Mouse (Mus musculus) left cerebral cortex, adult 2 months (tissue): Measurements from ENCODE around the gene Kcnmb2. TPM values are rescaled to one million over a fixed set of nuclear protein-coding genes. Genes with fewer than 3 reads are reported as not detected.

Experiments used
- DNase-seq, 2 experiments: peaks; one replicate each; pipeline ENCODE4 v3.0.0; 2021 to 2022; ENCODE audit warnings: low spot score in 2 of 2, mixed read lengths in 1 of 2; ENCODE audit errors: extremely low spot score in 1 of 2
- H3K27ac ChIP-seq: fragments of 200-600 bp; 2 replicates; pipeline ENCODE4 v1.8.1; 2022
- H3K4me3 ChIP-seq: fragments of 200-600 bp; 2 replicates; pipeline ENCODE4 v1.8.1; 2022
- CTCF ChIP-seq: fragments of 200-600 bp; IDR thresholded peaks from 2 replicates; pipeline ENCODE4 v1.8.1; 2022; ENCODE audit warnings: antibody characterized with exemption, mild to moderate bottlenecking, moderate library complexity
- intact Hi-C: fragments of 180-260 bp; cut with DNase I; formaldehyde crosslinking; loops from one replicate; pipeline ENCODE4 v1.15.1; 2025
- total RNA-seq, 2 experiments: library from RNA; stranded (reverse); gene quantifications; 2 replicates each; pipeline ENCODE4 v1.2.3; 2021

Kcnmb2 gene
- total RNA-seq, 2 experiments from 2014 or later = 6.3 to 7.0 TPM

GRCm38 (mm10) chr3:31941478-31941877 is 39.2 kb downstream of the Kcnmb2 start:
- intact Hi-C loops = no loop called here
- DNase-seq = no peak
- Histone ChIP-seq H3K4me3 (no peak overlapping the region), H3K27ac (no peak overlapping the region)
- TF ChIP-seq CTCF = no peak; the same call in none of the 2 replicates

- no peak overlapping the region for H3K27ac ChIP-seq
- intact Hi-C loops = no loop called here
- DNase-seq = no peak
- no peak for TF ChIP-seq CTCF
- no peak overlapping the region for H3K4me3 ChIP-seq
These were observed 51.9 kb downstream of the Kcnmb2 start for GRCm38 (mm10) chr3:31954213-31954612.

GRCm38 (mm10) chr3:31955004-31955403 is 52.7 kb downstream of the Kcnmb2 start:
- Histone ChIP-seq H3K27ac (no peak overlapping the region), H3K4me3 (no peak overlapping the region)
- no peak for DNase-seq
- intact Hi-C loops = no loop called here
- no peak for TF ChIP-seq CTCF

GRCm38 (mm10) chr3:31959821-31960220 is 57.5 kb downstream of the Kcnmb2 start:
- TF ChIP-seq CTCF = no peak
- Histone ChIP-seq H3K27ac (no peak overlapping the region), H3K4me3 (no peak overlapping the region)
- intact Hi-C loops = no loop called here
- no peak for DNase-seq

GRCm38 (mm10) chr3:31961175-31961574 is 58.9 kb downstream of the Kcnmb2 start:
- no peak overlapping the region for H3K27ac ChIP-seq
- no peak for DNase-seq
- intact Hi-C loops = no loop called here
- H3K4me3 ChIP-seq = no peak overlapping the region
- no peak for TF ChIP-seq CTCF

GRCm38 (mm10) chr3:31963076-31963475 is 60.8 kb downstream of the Kcnmb2 start:
- no peak overlapping the region for H3K4me3 ChIP-seq
- DNase-seq = no peak
- H3K27ac ChIP-seq = no peak overlapping the region
- TF ChIP-seq CTCF = no peak
- intact Hi-C loops = no loop called here

GRCm38 (mm10) chr3:31979661-31980060 is 77.4 kb downstream of the Kcnmb2 start:
- intact Hi-C loops = no loop called here
- no peak for DNase-seq

GRCm38 (mm10) chr3:31982444-31982843 is 80.1 kb downstream of the Kcnmb2 start:
- no peak for TF ChIP-seq CTCF
- no peak overlapping the region for H3K27ac ChIP-seq
- DNase-seq = no peak
- H3K4me3 ChIP-seq = no peak overlapping the region
- intact Hi-C loops = no loop called here

More at GRCm38 (mm10) chr3:31979661-31980060, 77.4 kb downstream of the Kcnmb2 start:
- no peak for TF ChIP-seq CTCF
- Histone ChIP-seq H3K4me3 (no peak overlapping the region), H3K27ac (no peak overlapping the region)

- TF ChIP-seq CTCF = no peak
- intact Hi-C loops = no loop called here
These were observed 82.8 kb downstream of the Kcnmb2 start for GRCm38 (mm10) chr3:31985103-31985502.

GRCm38 (mm10) chr3:31991526-31992045 is 89.3 kb downstream of the Kcnmb2 start:
- Histone ChIP-seq H3K4me3 (no peak overlapping the region), H3K27ac (no peak overlapping the region)
- DNase-seq = no peak
- intact Hi-C loops = no loop called here
- TF ChIP-seq CTCF = no peak

More at GRCm38 (mm10) chr3:31985103-31985502, 82.8 kb downstream of the Kcnmb2 start:
- no peak overlapping the region for H3K27ac ChIP-seq
- no peak overlapping the region for H3K4me3 ChIP-seq
- no peak for DNase-seq

- TF ChIP-seq CTCF = no peak
- DNase-seq = no peak
- H3K4me3 ChIP-seq = no peak overlapping the region
- intact Hi-C loops = no loop called here
- H3K27ac ChIP-seq = no peak overlapping the region
These were observed 109.3 kb downstream of the Kcnmb2 start for GRCm38 (mm10) chr3:32011566-32011965.

GRCm38 (mm10) chr3:32012205-32012931 is 110.1 kb downstream of the Kcnmb2 start:
- no peak for TF ChIP-seq CTCF
- intact Hi-C loops = no loop called here

GRCm38 (mm10) chr3:32020981-32021380 is 118.7 kb downstream of the Kcnmb2 start:
- DNase-seq = no peak
- no peak overlapping the region for H3K27ac ChIP-seq
- H3K4me3 ChIP-seq = no peak overlapping the region
- intact Hi-C loops = no loop called here
- no peak for TF ChIP-seq CTCF

More at GRCm38 (mm10) chr3:32012205-32012931, 110.1 kb downstream of the Kcnmb2 start:
- Histone ChIP-seq H3K27ac (no peak overlapping the region), H3K4me3 (no peak overlapping the region)
- no peak for DNase-seq
